Mouse (Mus musculus): ENCODE results near the gene Abi3. TPM values are rescaled to one million over a fixed set of nuclear protein-coding genes. Genes with fewer than 3 reads are reported as not detected.

Abi3 gene
- polyA plus RNA-seq, 1 experiment from 2014 or later, result 14.1 TPM

- peak; percentile 99 for ATAC-seq (ENCODE audit: low FRiP score, low TSS enrichment)
Measured at GRCm38 (mm10) chr11:95858528-95859467, 16.5 kb upstream of the Abi3 start.

GRCm38 (mm10) chr11:95857716-95858527, 15.6 kb upstream of the Abi3 start:
- Histone ChIP-seq H3K4me2 (replicated peaks; ENCODE audit: low read depth, low read length) (peak overlapping the region; percentile 96), H3K9ac (replicated peaks; ENCODE audit: low read length) (peak overlapping the region; percentile 76), H3K27me3 (ENCODE audit: insufficient read depth, low read length) (no peaks in the 10 kb centered on the region), H3K4me3 (ENCODE audit: low read length) (peak overlapping the region; percentile 82), H3K4me1 (ENCODE audit: insufficient read depth, low read length) (peaks cover 12% of the 10 kb centered on the region), H3K9me3 (ENCODE audit: low read length) (peaks cover 3% of the 10 kb centered on the region; the same call in 1 of the 2 replicates), H3K27ac (ENCODE audit: low read length) (peak overlapping the region; percentile 98), H3K36me3 (ENCODE audit: insufficient read depth, low read length) (no peaks in the 10 kb centered on the region)
- no peak for ATAC-seq (ENCODE audit: low FRiP score, low TSS enrichment)
- 18% methylated on average over 21 of the region's 21 CpGs for WGBS

More at GRCm38 (mm10) chr11:95858528-95859467, 16.5 kb upstream of the Abi3 start:
- Histone ChIP-seq H3K27ac (ENCODE audit: low read length) (peak overlapping the region; percentile 98), H3K4me3 (ENCODE audit: low read length) (peak overlapping the region; percentile 82), H3K27me3 (ENCODE audit: insufficient read depth, low read length) (no peaks in the 10 kb centered on the region), H3K4me1 (ENCODE audit: insufficient read depth, low read length) (peaks cover 12% of the 10 kb centered on the region), H3K36me3 (ENCODE audit: insufficient read depth, low read length) (no peaks in the 10 kb centered on the region), H3K4me2 (replicated peaks; ENCODE audit: low read depth, low read length) (peak overlapping the region; percentile 96), H3K9ac (replicated peaks; ENCODE audit: low read length) (peak overlapping the region; percentile 82), H3K9me3 (ENCODE audit: low read length) (peaks cover 3% of the 10 kb centered on the region; the same call in 1 of the 2 replicates)
- WGBS, result under 1% methylated on average over 58 of the region's 58 CpGs

- Histone ChIP-seq H3K4me1 (ENCODE audit: insufficient read depth, low read length) (peaks cover 12% of the 10 kb centered on the region), H3K9me3 (ENCODE audit: low read length) (peaks cover 3% of the 10 kb centered on the region; the same call in 1 of the 2 replicates), H3K27ac (ENCODE audit: low read length) (no peak overlapping the region), H3K4me2 (replicated peaks; ENCODE audit: low read depth, low read length) (no peak overlapping the region), H3K9ac (replicated peaks; ENCODE audit: low read length) (no peak overlapping the region), H3K36me3 (ENCODE audit: insufficient read depth, low read length) (no peaks in the 10 kb centered on the region), H3K27me3 (ENCODE audit: insufficient read depth, low read length) (no peaks in the 10 kb centered on the region), H3K4me3 (ENCODE audit: low read length) (no peak overlapping the region)
- ATAC-seq (ENCODE audit: low FRiP score, low TSS enrichment), result no peak
- WGBS, result 82% methylated on average over 4 of the region's 4 CpGs
Measured at GRCm38 (mm10) chr11:95857306-95857705, 15.0 kb upstream of the Abi3 start.

GRCm38 (mm10) chr11:95853684-95854083, 11.4 kb upstream of the Abi3 start:
- WGBS, result 60% methylated on average over 5 of the region's 5 CpGs
- no peaks in the 10 kb centered on the region for H3K27me3 ChIP-seq (ENCODE audit: insufficient read depth, low read length)
- no peak for ATAC-seq (ENCODE audit: low FRiP score, low TSS enrichment)
- no peak overlapping the region for H3K4me3 ChIP-seq (ENCODE audit: low read length)
- H3K4me1 ChIP-seq (ENCODE audit: insufficient read depth, low read length), result peaks cover 6% of the 10 kb centered on the region; the same call in 1 of the 2 replicates
- H3K36me3 ChIP-seq (ENCODE audit: insufficient read depth, low read length), result no peaks in the 10 kb centered on the region
- H3K4me2 ChIP-seq (replicated peaks; ENCODE audit: low read depth, low read length), result no peak overlapping the region
- peaks cover 3% of the 10 kb centered on the region; the same call in 1 of the 2 replicates for H3K9me3 ChIP-seq (ENCODE audit: low read length)
- no peak overlapping the region for H3K27ac ChIP-seq (ENCODE audit: low read length)
- no peak overlapping the region for H3K9ac ChIP-seq (replicated peaks; ENCODE audit: low read length)

- Histone ChIP-seq H3K36me3 (ENCODE audit: insufficient read depth, low read length) (no peaks in the 10 kb centered on the region), H3K9me3 (ENCODE audit: low read length) (peaks cover 3% of the 10 kb centered on the region; the same call in 1 of the 2 replicates), H3K4me3 (ENCODE audit: low read length) (no peak overlapping the region), H3K27ac (ENCODE audit: low read length) (no peak overlapping the region), H3K9ac (replicated peaks; ENCODE audit: low read length) (no peak overlapping the region), H3K4me2 (replicated peaks; ENCODE audit: low read depth, low read length) (no peak overlapping the region), H3K27me3 (ENCODE audit: insufficient read depth, low read length) (no peaks in the 10 kb centered on the region), H3K4me1 (ENCODE audit: insufficient read depth, low read length) (no peaks in the 10 kb centered on the region)
- no peak for ATAC-seq (ENCODE audit: low FRiP score, low TSS enrichment)
- 80% methylated on average over 2 of the region's 2 CpGs for WGBS
Measured at GRCm38 (mm10) chr11:95850898-95851297, 8.6 kb upstream of the Abi3 start.

GRCm38 (mm10) chr11:95844935-95845334, 2.7 kb upstream of the Abi3 start:
- no peaks in the 10 kb centered on the region for H3K9me3 ChIP-seq (ENCODE audit: low read length)
- WGBS, result 72% methylated on average over 4 of the region's 4 CpGs
- no peak for ATAC-seq (ENCODE audit: low FRiP score, low TSS enrichment)

GRCm38 (mm10) chr11:95843421-95843950, 1.2 kb upstream of the Abi3 start:
- Histone ChIP-seq H3K4me2 (replicated peaks; ENCODE audit: low read depth, low read length) (peak overlapping the region; percentile 37), H3K27ac (ENCODE audit: low read length) (peak overlapping the region; percentile 74), H3K27me3 (ENCODE audit: insufficient read depth, low read length) (no peaks in the 10 kb centered on the region), H3K4me3 (ENCODE audit: low read length) (peak overlapping the region; percentile 16), H3K36me3 (ENCODE audit: insufficient read depth, low read length) (no peaks in the 10 kb centered on the region), H3K4me1 (ENCODE audit: insufficient read depth, low read length) (peaks cover 10% of the 10 kb centered on the region), H3K9ac (replicated peaks; ENCODE audit: low read length) (0 out of 2 replicates have a peak overlapping the region, but pooled peaks have one; percentile 10), H3K9me3 (ENCODE audit: low read length) (no peaks in the 10 kb centered on the region)
- WGBS, result 48% methylated on average over 6 of the region's 6 CpGs
- ATAC-seq (ENCODE audit: low FRiP score, low TSS enrichment), result no peak

More at GRCm38 (mm10) chr11:95844935-95845334, 2.7 kb upstream of the Abi3 start:
- peaks cover 6% of the 10 kb centered on the region; the same call in 1 of the 2 replicates for H3K4me1 ChIP-seq (ENCODE audit: insufficient read depth, low read length)
- H3K9ac ChIP-seq (replicated peaks; ENCODE audit: low read length), result no peak overlapping the region
- no peak overlapping the region for H3K27ac ChIP-seq (ENCODE audit: low read length)
- H3K27me3 ChIP-seq (ENCODE audit: insufficient read depth, low read length), result no peaks in the 10 kb centered on the region
- H3K4me2 ChIP-seq (replicated peaks; ENCODE audit: low read depth, low read length), result peak overlapping the region; percentile 37; the same call in 1 of the 2 replicates
- H3K4me3 ChIP-seq (ENCODE audit: low read length), result no peak overlapping the region
- H3K36me3 ChIP-seq (ENCODE audit: insufficient read depth, low read length), result no peaks in the 10 kb centered on the region

DNA sequence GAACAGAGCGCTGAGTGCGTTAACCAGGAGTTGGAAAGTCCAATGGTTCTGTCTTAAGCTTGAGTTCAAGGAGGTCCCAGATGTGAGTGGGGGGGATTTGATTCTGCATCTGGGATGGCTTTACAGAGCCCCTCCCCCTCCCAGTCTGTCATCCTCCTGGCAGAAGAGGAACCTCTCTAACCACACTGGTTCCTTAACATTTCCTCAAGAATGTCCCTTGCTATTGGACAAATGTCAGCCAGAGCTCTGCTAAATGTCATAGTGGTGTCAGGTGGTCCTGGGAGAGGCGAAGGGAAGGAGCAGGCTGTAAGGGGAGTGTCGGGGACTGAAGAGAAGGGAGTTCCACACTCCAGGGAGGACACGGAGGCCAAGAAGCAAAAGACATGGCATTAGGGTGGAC, 677 bp upstream of the Abi3 start:
- H3K4me1 ChIP-seq (ENCODE audit: insufficient read depth, low read length), result peaks cover 10% of the 10 kb centered on the region
- H3K9me3 ChIP-seq (ENCODE audit: low read length), result no peaks in the 10 kb centered on the region
- H3K4me3 ChIP-seq (ENCODE audit: low read length), result peak overlapping the region; percentile 16; the same call in 1 of the 2 replicates
- H3K4me2 ChIP-seq (replicated peaks; ENCODE audit: low read depth, low read length), result peak overlapping the region; percentile 37
- H3K36me3 ChIP-seq (ENCODE audit: insufficient read depth, low read length), result no peaks in the 10 kb centered on the region
- no peaks in the 10 kb centered on the region for H3K27me3 ChIP-seq (ENCODE audit: insufficient read depth, low read length)
- peak overlapping the region; percentile 74 for H3K27ac ChIP-seq (ENCODE audit: low read length)
- H3K9ac ChIP-seq (replicated peaks; ENCODE audit: low read length), result no peak overlapping the region
- no peak for ATAC-seq (ENCODE audit: low FRiP score, low TSS enrichment)
- 62% methylated on average over 5 of the region's 5 CpGs for WGBS

DNA sequence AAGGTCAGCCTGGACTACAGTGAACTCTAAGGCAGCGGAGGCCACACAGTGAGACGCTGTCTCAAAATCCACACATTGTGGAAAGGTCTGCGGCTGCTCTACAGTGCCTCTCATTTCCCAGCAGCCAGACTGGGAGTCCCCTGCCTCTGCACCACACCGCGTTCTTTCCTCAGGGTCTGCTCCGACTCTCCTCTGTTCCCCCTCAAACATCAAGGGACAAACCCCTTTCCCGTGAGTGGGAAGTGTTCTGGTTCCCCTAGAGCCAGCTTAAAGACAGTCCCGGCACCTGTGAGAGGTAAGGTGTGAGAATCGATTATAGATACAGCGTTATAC, 812 bp downstream of the Abi3 start:
- Histone ChIP-seq H3K4me2 (replicated peaks; ENCODE audit: low read depth, low read length) (peak overlapping the region; percentile 39), H3K36me3 (ENCODE audit: insufficient read depth, low read length) (no peaks in the 10 kb centered on the region), H3K27me3 (ENCODE audit: insufficient read depth, low read length) (no peaks in the 10 kb centered on the region; the same call in 1 of the 2 replicates), H3K27ac (ENCODE audit: low read length) (peak overlapping the region; percentile 72), H3K9ac (replicated peaks; ENCODE audit: low read length) (peak overlapping the region; percentile 50), H3K4me1 (ENCODE audit: insufficient read depth, low read length) (peaks cover 18% of the 10 kb centered on the region), H3K4me3 (ENCODE audit: low read length) (peak overlapping the region; percentile 37), H3K9me3 (ENCODE audit: low read length) (no peaks in the 10 kb centered on the region)
- 58% methylated on average over 10 of the region's 10 CpGs for WGBS
- no peak for ATAC-seq (ENCODE audit: low FRiP score, low TSS enrichment)
